Mouse (Mus musculus) inflammation-experienced regulatory T-cells, adult 6 months (primary cell): ENCODE measurements at regions not wholly inside any gene's neighbourhood (a gene's known extent, or its start where the extent isn't known, plus 50 kb on each side); places are given as distances from the start of the nearest gene placed in this dataset.
A peak's percentile ranks its signal among the peaks of the same experiment; 100 is the strongest.

ENCODE experiments used
- ATAC-seq: one replicate; pipeline ENCODE4 v1.8.0; 2017

DNA sequence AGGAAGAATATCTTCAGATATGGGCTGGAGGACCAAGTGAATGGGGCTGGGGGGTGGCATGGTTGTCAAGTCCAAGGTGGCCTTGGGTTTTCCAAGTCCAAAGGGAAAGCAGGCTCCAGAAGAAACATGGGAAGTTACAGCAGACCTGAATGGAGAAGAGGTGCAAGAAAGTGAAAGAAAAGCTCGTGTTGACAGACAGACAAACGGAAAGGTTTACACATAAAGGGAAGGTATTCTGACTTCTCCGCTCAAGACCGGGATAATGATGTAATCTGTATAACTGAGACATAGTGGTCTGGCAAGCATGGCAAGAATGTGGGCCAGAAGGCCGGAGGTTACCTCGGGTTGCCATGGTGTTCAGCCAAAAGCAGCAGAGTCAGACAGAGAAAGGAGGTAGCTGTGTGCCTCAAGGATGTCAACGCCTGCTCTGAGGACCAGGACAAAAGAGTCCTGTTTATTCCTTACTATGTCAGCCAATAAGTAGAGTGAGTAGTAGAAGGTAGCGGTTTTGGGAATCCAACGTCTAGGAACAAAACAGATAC, 50.8 kb upstream of the Elk3 start:
- ATAC-seq = peak; percentile 23

DNA sequence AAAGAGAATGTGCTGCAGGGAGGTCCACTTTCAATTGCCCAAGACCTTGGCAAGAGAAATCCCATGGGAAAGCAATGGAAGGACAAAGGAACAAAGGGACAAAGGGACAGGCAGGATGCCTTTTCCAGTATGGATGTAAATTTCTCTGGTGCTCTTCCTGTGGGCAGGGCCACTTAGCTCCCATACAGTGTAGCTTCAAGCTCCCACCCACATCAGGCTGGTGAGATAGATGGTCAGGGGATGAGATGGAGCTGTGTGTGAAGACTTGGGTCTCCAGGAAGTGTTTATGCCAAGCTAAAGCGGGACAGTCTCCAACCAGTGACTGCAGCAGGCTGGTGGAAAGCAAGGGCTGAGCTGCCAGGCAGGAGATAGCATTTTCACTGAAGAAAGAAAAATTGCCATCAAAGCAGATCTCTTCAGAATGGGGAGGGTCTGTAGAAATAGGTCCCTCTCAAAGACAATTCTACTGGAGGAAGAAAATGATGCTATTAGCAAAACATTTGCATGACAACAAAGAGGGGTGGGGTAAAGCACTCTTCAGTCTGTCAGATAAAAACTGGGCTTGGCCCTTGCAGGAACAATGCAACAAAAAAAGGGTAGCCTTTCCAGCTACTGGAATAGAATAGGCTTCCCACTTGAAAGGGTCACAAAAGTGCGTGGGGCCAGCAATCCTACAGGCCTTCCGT, 53.3 kb upstream of the Elk3 start:
- ATAC-seq = no peak

DNA sequence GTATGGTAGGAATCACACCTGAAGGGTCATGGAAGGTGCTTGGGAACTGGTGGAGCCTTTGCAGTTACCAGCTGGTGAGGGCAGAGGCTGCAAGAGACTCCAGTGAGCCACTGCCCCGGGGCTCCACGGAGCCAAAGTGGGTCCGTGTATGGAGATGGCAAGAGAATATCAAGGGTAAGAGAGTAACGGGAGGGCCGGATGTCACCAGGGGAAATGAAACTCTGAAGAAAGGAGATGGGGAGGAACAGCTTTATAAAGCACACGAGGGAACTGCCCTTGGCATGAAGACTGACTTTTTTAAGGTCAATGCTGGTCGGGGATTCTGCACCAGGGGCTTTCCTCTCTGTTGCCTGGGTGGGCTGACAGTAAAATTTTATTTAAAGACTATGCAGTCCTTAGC, 53.9 kb upstream of the Elk3 start:
- ATAC-seq = peak; percentile 34

DNA sequence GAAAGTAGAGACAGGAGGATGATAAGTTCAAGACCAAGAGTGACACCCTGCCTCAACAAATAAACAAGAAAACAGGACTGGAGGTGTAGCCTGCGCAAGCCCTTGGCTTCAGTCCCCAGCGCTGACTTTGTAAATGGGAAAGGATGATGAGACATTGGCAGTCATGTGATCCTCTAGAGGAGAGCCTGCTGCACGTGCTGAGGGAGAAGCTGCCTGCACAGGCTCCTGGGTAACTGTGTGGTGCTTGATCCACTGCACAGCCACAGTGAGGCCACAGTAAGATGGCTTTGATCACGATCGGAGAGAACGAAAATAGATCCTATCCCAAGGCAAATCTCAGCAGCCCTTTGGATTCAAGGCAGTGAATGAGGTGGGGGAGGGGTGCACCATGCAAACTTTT, 54.4 kb upstream of the Elk3 start:
- ATAC-seq = no peak

DNA sequence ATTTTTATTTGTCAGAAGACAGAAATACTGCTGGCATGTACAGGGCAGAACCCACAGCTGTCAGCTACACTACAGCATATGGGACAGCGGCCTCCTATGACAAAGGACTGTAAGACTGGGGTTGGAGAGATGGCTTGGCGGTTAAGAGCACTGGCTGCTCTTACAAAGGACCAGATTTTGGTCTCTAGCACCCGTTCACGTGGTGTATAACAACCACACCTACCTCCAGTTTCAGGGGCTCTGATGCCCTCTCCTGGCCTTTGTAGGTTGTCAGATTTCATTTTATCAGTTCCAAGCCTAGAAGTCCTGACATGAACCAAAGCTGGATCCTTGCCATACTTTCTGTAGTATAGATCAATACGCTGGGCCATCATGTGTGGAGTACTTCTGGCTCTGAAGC, 54.9 kb upstream of the Elk3 start:
- no peak for ATAC-seq

DNA sequence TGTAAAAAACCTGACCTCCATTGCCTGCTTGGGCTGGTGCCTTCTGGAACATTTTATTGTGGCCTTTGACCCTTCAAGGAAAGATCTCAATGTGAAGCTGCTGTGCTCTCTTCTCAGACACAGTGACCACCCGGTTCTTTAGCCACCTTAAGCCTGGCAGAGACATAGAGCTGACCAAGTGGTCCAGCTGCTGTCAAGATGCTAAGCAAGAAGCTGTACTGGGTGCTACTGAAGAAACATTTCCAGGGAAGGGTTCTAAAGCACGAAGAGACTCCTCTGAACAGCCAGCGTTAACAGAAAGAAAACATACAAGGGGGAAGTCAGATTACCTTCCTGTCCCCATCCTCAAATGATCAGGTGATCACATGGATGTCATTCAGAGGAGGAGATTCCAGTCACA, 58.8 kb upstream of the Elk3 start:
- ATAC-seq = no peak

DNA sequence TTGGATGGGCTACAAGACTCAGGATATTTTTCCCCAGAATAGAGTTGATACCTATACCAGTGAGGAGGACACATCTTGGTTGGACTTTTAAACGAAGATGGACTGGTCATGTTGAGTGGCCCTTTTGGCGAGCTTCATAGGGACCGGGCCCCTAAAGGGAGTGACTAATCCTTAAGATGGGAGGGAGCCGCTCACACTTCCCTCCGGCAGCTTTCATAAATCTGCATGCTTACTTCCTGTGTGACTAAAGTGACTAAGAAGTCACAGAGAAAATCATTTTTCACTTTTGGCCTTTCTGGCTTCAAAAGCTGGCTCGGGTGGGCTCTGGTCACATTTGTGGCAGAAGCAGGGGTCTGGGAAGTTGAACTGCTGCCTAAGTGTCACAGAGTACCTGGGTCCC, 59.4 kb upstream of the Elk3 start:
- peak; percentile 77 for ATAC-seq

DNA sequence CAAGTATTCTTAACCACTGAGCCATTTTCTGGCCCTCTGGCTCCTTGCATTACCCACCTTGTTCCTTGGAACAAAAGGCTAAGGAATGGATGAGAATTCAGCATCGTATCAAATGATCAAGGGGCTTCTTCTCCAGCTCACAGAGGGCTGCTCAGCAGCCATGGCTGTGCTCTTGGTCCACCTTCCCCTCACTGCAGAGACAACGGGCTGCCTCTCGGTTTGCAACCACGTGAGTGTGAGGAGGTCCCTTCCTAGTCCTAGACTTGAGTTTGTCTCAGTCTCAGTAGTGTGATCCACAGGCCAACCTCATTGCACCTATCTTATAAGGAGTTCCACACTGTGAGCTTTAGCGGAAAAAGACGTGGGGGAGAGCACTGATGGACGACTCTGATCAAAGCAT, 61.3 kb upstream of the Elk3 start:
- no peak for ATAC-seq

DNA sequence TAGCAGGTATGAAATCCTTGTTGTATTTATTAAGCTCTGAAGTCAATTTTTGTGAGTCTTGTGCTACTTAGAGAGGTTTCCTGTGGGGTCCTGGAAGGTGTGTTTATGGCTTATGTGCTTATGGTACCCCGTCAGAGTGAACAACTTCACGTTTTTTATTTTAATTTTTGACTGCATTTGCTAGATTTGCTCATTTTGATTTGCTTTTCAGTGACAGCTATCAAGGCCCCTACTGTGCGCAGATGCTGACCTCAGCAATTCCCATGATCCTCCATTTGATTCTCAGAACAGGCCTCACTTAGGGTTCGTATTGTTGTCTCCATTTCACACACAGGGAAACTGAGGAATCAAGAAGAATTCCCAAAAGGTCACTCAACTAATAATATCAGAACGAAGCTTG, 62.3 kb upstream of the Elk3 start:
- no peak for ATAC-seq

DNA sequence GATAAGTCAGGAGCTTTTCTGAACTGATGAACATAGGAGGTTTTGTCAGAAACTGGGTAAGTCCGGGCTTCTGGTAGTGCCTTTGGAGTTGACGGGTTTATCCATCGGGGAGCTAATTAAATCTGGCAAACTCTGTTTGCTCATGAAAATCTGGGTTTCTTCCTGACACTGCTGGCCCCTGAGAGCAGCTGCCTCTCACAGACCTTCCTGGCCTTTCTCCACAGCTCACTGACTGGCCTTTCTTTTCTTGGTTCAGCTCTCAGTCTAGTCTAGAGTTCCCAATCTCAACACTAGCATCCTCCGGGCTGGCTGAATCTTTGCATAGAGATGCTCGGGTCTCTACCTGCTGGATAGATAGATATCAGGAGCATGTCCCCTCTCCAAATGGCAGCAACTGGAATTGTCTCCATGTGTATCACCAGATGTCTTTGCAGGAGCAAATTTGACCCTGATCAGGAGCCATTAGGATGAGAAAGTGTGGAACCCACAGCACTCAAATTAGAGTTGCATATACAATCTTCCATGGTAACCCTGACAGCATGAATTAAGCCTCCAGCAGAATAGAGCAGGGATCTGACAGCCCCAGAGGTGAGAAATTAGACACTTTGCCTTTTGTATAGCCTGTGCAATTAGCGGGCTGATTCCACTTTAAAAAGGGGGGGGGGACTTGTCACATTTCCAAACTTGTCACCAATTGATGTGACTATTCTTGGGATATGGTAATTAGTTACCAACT, 63.2 kb upstream of the Elk3 start:
- no peak for ATAC-seq

DNA sequence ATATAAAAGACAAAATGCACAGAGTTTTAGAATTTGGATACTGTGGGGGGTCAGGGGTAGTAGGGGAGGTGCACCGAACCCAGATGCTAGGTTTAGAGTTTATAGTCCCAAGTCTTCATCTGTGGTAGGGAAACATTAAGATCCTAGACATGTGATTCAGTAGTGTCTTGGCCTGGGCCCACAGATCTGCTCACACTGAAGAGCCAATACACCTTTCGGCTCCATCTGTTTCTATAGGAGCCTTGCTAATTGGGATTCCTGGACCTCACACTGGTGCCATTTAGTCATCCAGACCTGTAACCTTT, 63.7 kb upstream of the Elk3 start:
- ATAC-seq = no peak

DNA sequence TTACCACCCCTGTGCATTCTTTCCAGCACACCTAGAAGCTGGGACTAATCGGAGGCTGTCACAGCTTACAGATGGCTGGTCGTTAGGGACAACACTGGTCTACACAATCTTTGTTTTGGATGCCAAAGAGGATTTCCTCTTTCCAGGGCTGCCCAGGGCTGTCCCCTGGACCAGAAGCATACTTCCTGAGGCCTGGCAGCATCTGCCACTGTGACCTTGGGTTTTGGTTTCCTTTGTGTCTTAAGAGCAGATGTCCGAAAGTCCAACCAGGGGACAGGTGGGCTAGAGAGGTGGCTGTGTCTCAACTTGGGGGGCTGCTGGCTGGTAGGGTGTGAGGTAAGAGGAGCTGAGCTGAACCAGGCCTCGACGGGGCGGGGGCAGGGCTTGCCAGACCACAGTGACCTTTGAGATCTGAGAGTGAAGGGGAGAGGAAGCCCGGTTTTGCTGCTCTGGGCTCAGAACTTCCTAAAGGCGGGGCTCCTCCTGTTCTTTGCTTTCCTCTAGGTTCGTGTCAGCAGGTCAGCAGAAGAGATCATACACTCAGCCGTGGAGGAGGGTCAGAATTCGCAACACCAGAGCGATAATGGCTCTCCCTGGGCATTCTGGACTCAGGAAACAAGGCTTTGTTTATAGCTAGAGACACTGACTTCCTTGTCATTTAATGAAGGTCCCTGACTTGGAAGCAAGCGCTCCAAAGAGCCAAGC, 64.2 kb upstream of the Elk3 start:
- ATAC-seq = peak; percentile 56

DNA sequence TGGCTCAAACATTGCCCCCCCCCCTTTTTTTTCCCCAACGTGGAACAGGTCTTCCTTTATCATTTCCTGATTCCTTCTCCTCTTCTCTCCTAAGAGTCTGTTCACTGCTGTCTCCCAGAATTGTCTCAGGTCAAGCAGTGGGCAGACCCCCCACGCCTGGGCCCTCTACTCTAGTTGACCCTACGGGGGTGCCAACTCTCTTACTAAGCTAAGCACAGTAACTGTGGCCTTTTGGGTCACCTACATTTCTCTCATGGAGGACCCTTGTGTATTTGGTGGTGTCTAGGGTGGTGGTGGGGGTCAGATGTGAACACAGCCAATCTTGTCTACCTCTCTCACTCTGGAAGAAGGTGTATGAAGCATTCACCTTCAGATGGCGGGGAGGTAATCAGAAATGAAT, 64.8 kb upstream of the Elk3 start:
- no peak for ATAC-seq

DNA sequence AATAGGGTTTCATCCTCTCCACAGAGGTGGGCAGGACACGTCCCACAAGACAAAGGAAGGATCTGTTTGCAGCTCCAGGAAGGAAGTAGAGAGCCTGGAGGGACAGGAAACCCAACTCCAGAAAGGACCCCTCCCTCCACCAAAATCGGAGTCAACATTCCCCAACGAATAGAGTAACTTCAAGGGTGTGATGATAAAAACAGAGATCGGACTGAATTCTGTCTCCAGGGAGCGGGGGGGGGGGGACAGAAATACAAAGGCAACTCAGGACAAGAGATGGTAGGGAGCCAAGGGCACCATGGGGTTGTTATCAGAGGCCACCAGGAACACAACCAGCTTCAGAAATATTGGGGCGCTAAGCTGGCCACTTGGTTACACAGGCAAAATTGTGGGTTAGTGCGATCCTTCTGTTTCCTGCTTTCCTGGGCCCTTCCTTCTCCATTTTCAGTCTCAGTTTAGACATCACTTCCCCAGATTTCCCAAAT, 65.6 kb upstream of the Elk3 start:
- no peak for ATAC-seq

DNA sequence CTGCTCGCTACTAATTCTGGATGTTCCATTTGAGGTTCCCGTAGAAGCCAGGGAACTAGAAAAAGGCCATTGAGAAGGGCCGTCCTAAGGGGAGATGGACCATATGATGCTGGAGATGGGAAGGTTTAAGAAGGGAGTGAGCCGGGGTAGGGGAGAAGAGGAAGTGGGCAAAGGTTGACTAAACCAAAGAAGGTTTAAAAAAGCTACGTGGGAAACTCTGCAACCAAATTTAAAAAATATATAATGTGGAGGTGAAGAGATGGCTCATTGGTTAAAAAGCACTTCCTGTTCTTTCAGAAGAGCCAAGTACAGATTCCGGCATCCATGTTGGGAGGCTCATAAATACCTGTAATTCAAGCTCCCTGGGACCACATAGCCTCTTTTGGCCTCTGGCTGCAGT, 63.9 kb upstream of the Lta4h start:
- ATAC-seq = no peak

DNA sequence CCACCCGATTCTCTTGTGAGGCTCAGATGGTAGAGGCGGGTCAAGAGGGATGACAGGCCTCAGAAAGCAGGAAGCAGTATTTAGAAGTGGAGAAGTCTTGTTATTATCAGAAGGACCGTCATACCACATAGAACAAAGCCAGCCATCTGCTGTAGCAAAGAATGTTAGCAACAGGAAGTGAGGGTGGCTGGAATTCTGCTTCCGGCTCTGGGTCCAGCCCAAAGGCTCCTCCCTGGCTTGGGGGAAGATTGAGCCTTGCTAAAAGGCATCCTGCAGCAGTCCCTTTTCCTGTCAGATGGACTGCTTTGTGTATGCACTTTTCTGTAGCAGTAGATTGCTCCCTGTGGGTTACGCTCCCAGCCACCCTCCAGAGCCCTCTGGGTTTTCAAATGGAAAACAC, 61.9 kb upstream of the Lta4h start:
- no peak for ATAC-seq

DNA sequence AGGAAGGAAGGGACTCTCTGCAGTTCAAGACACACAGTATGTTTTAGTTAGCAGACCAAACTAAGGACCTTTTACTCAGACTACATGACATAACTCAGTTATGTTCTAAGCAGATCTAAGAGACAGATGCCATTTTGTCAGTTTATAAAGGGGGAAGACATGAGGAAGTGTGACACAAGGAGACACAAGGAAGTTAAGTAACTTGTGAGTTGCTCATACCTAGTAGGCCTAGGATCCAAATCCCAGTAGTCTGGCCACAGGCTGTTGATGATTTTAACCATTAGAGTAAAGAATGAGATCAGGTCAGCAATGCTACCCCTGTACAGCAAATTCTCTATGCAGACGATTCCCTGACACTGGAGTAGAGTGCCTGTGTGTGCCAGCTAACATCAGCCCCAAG, 59.3 kb upstream of the Lta4h start:
- ATAC-seq = no peak

DNA sequence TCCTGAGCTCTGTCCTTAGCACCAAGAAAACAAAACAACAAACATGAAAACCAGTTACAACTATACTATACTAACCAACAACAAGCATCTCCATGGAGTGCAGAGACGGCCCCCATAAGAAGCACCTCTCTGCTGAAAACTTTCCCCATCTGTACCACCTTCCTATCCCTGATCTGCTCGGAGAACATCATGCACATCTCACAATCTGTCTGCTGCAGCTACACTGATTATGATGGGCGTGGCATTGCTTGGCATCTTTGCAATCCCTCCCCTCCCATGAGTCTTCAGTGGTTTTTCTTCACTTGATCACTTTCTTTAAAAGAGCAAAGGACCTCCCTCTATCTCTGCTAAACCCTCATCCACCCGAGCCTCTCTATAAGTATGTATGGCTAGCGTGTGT, 55.5 kb upstream of the Lta4h start:
- ATAC-seq = no peak

DNA sequence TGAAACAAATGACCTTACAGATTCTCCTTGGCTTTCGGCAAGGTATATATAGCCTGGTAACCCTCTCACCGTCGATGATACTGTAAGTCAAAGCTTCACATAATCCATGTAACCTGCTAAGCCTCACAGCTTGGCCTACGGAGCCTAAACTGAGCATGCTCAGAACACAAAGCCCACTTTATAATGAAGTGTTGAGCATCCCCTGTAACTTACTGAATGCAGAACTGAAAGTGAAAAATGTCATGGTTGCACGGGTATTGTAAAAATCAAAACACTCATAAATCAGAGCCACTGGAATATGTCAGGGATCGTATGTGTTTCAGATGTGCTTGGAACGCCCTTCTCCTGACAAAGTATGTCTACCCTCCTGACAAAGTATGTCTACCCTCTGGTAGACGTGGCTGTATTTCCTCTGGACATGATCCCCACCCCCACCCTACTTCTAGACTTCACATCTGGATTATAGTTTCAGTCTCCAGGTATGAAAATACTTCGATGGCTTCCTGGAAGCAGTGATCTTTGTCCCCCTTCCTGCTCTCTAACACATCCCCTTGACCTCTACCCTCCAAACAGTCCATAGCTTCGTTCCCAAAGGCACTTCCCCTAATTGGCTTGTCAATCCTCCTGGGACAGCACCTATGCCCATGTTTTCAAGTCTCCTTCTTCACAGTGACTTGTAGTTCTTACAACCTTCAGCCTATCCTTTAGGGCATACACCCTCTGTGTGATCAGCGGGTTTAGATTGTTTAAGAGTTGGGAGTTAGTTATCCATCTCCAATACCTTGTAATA, 54.5 kb upstream of the Lta4h start:
- no peak for ATAC-seq

DNA sequence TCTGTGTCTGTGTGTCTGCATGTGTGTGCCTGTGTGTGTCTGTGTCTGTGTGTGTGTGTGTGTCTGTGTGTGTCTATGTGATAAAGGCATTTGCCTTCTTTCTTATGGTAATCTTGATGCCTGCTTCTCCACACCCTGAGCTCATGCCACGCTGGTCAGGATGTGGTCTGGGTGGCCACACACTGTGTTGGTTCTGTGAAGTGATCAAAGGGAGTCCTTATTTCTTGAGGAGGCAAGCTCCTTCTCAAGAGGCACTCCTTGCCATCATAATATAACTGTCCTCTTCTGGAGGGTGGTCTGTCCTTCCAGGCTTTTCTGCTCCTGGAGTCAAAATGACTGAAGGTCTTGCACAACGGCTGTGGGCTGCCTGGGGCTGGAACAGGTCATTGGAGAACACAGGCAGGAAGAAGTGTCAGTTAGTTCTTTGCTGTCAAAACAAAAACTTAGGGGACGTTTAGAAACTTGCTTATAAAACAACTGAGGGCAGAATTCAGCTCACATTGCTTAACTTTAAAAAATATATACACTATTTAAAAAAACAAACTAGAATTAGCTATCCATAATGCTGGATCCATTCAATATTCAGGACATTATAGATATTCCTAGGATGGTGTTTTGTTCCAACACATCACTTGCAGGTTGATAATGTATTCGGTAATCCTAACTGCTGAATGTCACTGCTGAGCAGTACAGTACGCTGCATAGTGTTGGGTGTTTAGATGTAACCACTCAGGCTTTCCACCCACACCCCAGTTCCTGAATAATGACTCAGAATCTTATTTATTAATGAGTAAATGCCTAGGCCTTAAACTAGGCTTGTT, 50.3 kb upstream of the Lta4h start:
- peak; percentile 80 for ATAC-seq
